Mouse (Mus musculus) limb, embryonic 12.5 days (tissue): ENCODE results near the gene C1qtnf6. TPM values are rescaled to one million over a fixed set of nuclear protein-coding genes. Genes with fewer than 3 reads are reported as not detected.

Source experiments
- ATAC-seq: fragments of 200-750 bp; cut with Nextera tagmentation; 2 replicates; pipeline ENCODE4 v1.8.0; 2017; ENCODE audit warnings: low read depth, moderate TSS enrichment; ENCODE audit not compliant: insufficient number of reproducible peaks, insufficient read depth, low FRiP score, low TSS enrichment
- H3K27ac ChIP-seq: fragments of 300-500 bp; sonication (generic); 2 replicates; pipeline ENCODE4 v1.5.1; 2016; ENCODE audit warnings: mild to moderate bottlenecking, moderate library complexity
- H3K27me3 ChIP-seq: fragments of 300-500 bp; sonication (generic); 2 replicates; pipeline ENCODE4 v1.6.1; 2016; ENCODE audit warnings: mild to moderate bottlenecking, moderate library complexity
- H3K36me3 ChIP-seq: fragments of 300-500 bp; sonication (generic); 2 replicates; pipeline ENCODE4 v1.6.1; 2016; ENCODE audit warnings: mild to moderate bottlenecking, moderate library complexity
- H3K4me1 ChIP-seq: fragments of 300-500 bp; sonication (generic); replicated peaks from 2 replicates; pipeline ENCODE4 v1.6.1; 2016
- H3K4me2 ChIP-seq: fragments of 300-500 bp; sonication (generic); 2 replicates; pipeline ENCODE4 v1.6.1; 2016; ENCODE audit warnings: mild to moderate bottlenecking, moderate library complexity
- H3K4me3 ChIP-seq: fragments of 300-500 bp; sonication (generic); replicated peaks from 2 replicates; pipeline ENCODE4 v1.5.1; 2016; ENCODE audit warnings: mild to moderate bottlenecking
- H3K9ac ChIP-seq: fragments of 300-500 bp; sonication (generic); replicated peaks from 2 replicates; pipeline ENCODE4 v1.6.1; 2016; ENCODE audit warnings: mild to moderate bottlenecking, moderate library complexity
- H3K9me3 ChIP-seq: fragments of 300-500 bp; sonication (generic); 2 replicates; pipeline ENCODE4 v1.6.1; 2016; ENCODE audit warnings: mild to moderate bottlenecking, moderate library complexity
- WGBS: fragments of 180-500 bp; shearing (Covaris S2); methylation state at CpG from one replicate; pipeline ENCODE4 v1.1.7; 2016; 5-methylcytosine and 5-hydroxymethylcytosine counted together
- polyA plus RNA-seq: library from polyadenylated mRNA; unstranded; fragments of >200 nt; fragmentation: Nextera tagmentation; extraction: Ambion mirVana; gene quantifications from 2 replicates; pipeline ENCODE4 v1.2.1, GENCODE M21; 2016

The C1qtnf6 gene
- polyA plus RNA-seq, 1 experiment from 2014 or later = 14.8 TPM

GRCm38 (mm10) chr15:78491301-78491700, 39.9 kb downstream of the C1qtnf6 start:
- Histone ChIP-seq H3K9me3 (no peaks in the 10 kb centered on the region), H3K27me3 (peaks cover 7% of the 10 kb centered on the region; the same call in 1 of the 2 replicates), H3K4me2 (no peak overlapping the region), H3K4me3 (no peak overlapping the region), H3K9ac (no peak overlapping the region), H3K36me3 (no peaks in the 10 kb centered on the region), H3K27ac (no peak overlapping the region), H3K4me1 (peaks cover 11% of the 10 kb centered on the region)
- no peak for ATAC-seq
- WGBS = 86% methylated on average over 3 of the region's 3 CpGs

GRCm38 (mm10) chr15:78489906-78490305, 41.3 kb downstream of the C1qtnf6 start:
- WGBS = 48% methylated on average over 8 of the region's 8 CpGs
- H3K27me3 ChIP-seq = peaks cover 10% of the 10 kb centered on the region; the same call in 1 of the 2 replicates
- H3K4me3 ChIP-seq = no peak overlapping the region
- no peaks in the 10 kb centered on the region for H3K36me3 ChIP-seq
- no peak overlapping the region for H3K9ac ChIP-seq
- H3K27ac ChIP-seq = peak overlapping the region; percentile 81
- peaks cover 11% of the 10 kb centered on the region for H3K4me1 ChIP-seq
- H3K4me2 ChIP-seq = no peak overlapping the region
- no peak for ATAC-seq
- no peaks in the 10 kb centered on the region for H3K9me3 ChIP-seq

- no peak for ATAC-seq
- Histone ChIP-seq H3K9ac (no peak overlapping the region), H3K36me3 (no peaks in the 10 kb centered on the region), H3K9me3 (no peaks in the 10 kb centered on the region), H3K4me2 (no peak overlapping the region), H3K27me3 (peaks cover 10% of the 10 kb centered on the region; the same call in 1 of the 2 replicates), H3K27ac (no peak overlapping the region), H3K4me1 (peaks cover 11% of the 10 kb centered on the region), H3K4me3 (no peak overlapping the region)
- WGBS = 92% methylated on average over 3 of the region's 3 CpGs
Observed at GRCm38 (mm10) chr15:78489248-78489647, 42.0 kb downstream of the C1qtnf6 start.

GRCm38 (mm10) chr15:78487066-78487465, 44.1 kb downstream of the C1qtnf6 start:
- Histone ChIP-seq H3K4me1 (peaks cover 11% of the 10 kb centered on the region), H3K4me3 (no peak overlapping the region), H3K9ac (no peak overlapping the region), H3K27ac (no peak overlapping the region), H3K4me2 (no peak overlapping the region), H3K9me3 (no peaks in the 10 kb centered on the region), H3K36me3 (no peaks in the 10 kb centered on the region), H3K27me3 (peaks cover 10% of the 10 kb centered on the region; the same call in 1 of the 2 replicates)
- WGBS = 71% methylated on average over 4 of the region's 4 CpGs
- ATAC-seq = no peak

GRCm38 (mm10) chr15:78486564-78486963, 44.7 kb downstream of the C1qtnf6 start:
- H3K9me3 ChIP-seq = no peaks in the 10 kb centered on the region
- H3K4me3 ChIP-seq = no peak overlapping the region
- no peak overlapping the region for H3K9ac ChIP-seq
- peaks cover 10% of the 10 kb centered on the region; the same call in 1 of the 2 replicates for H3K27me3 ChIP-seq
- no peak overlapping the region for H3K4me2 ChIP-seq
- peaks cover 11% of the 10 kb centered on the region for H3K4me1 ChIP-seq
- no peak for ATAC-seq
- H3K27ac ChIP-seq = no peak overlapping the region
- H3K36me3 ChIP-seq = no peaks in the 10 kb centered on the region
- WGBS = 100% methylated on average over 1 of the region's 1 CpGs

GRCm38 (mm10) chr15:78483311-78483710, 47.9 kb downstream of the C1qtnf6 start:
- no peak overlapping the region for H3K27ac ChIP-seq
- H3K27me3 ChIP-seq = peaks cover 10% of the 10 kb centered on the region; the same call in 1 of the 2 replicates
- no peaks in the 10 kb centered on the region for H3K36me3 ChIP-seq
- no peak overlapping the region for H3K4me2 ChIP-seq
- H3K4me3 ChIP-seq = no peak overlapping the region
- ATAC-seq = no peak
- H3K9me3 ChIP-seq = no peaks in the 10 kb centered on the region; the same call in 1 of the 2 replicates
- WGBS = 76% methylated on average over 4 of the region's 4 CpGs
- H3K9ac ChIP-seq = no peak overlapping the region
- H3K4me1 ChIP-seq = no peaks in the 10 kb centered on the region

GRCm38 (mm10) chr15:78482518-78482917, 48.7 kb downstream of the C1qtnf6 start:
- H3K4me1 ChIP-seq = no peaks in the 10 kb centered on the region
- ATAC-seq = no peak
- no peak overlapping the region for H3K9ac ChIP-seq
- no peak overlapping the region for H3K4me3 ChIP-seq
- no peaks in the 10 kb centered on the region; the same call in 1 of the 2 replicates for H3K9me3 ChIP-seq
- H3K4me2 ChIP-seq = no peak overlapping the region
- no peak overlapping the region for H3K27ac ChIP-seq
- H3K27me3 ChIP-seq = peaks cover 10% of the 10 kb centered on the region; the same call in 1 of the 2 replicates
- no peaks in the 10 kb centered on the region for H3K36me3 ChIP-seq
- 85% methylated on average over 3 of the region's 3 CpGs for WGBS

GRCm38 (mm10) chr15:78481448-78482000, 49.7 kb downstream of the C1qtnf6 start:
- WGBS = 51% methylated on average over 9 of the region's 9 CpGs
- Histone ChIP-seq H3K4me2 (no peak overlapping the region), H3K36me3 (no peaks in the 10 kb centered on the region), H3K27ac (no peak overlapping the region), H3K9me3 (no peaks in the 10 kb centered on the region; the same call in 1 of the 2 replicates), H3K4me1 (no peaks in the 10 kb centered on the region), H3K27me3 (peaks cover 10% of the 10 kb centered on the region; the same call in 1 of the 2 replicates), H3K4me3 (no peak overlapping the region), H3K9ac (no peak overlapping the region)
- ATAC-seq = no peak

GRCm38 (mm10) chr15:78480991-78481390, 50.2 kb downstream of the C1qtnf6 start:
- Histone ChIP-seq H3K9me3 (no peaks in the 10 kb centered on the region; the same call in 1 of the 2 replicates), H3K4me1 (no peaks in the 10 kb centered on the region), H3K9ac (no peak overlapping the region), H3K27me3 (peaks cover 5% of the 10 kb centered on the region; the same call in 1 of the 2 replicates), H3K4me2 (no peak overlapping the region), H3K4me3 (no peak overlapping the region), H3K36me3 (no peaks in the 10 kb centered on the region), H3K27ac (no peak overlapping the region)
- ATAC-seq = no peak
- WGBS = 76% methylated on average over 2 of the region's 2 CpGs

- 71% methylated on average over 7 of the region's 7 CpGs for WGBS
- no peak overlapping the region for H3K27ac ChIP-seq
- no peak overlapping the region for H3K4me3 ChIP-seq
- no peak overlapping the region for H3K4me2 ChIP-seq
- no peaks in the 10 kb centered on the region; the same call in 1 of the 2 replicates for H3K9me3 ChIP-seq
- no peaks in the 10 kb centered on the region for H3K4me1 ChIP-seq
- no peak for ATAC-seq
- H3K27me3 ChIP-seq = peaks cover 9% of the 10 kb centered on the region; the same call in 1 of the 2 replicates
- no peaks in the 10 kb centered on the region for H3K36me3 ChIP-seq
- H3K9ac ChIP-seq = no peak overlapping the region
Observed at GRCm38 (mm10) chr15:78480111-78480510, 51.1 kb downstream of the C1qtnf6 start.

GRCm38 (mm10) chr15:78479470-78479869, 51.7 kb downstream of the C1qtnf6 start:
- Histone ChIP-seq H3K4me1 (no peaks in the 10 kb centered on the region), H3K4me3 (no peak overlapping the region), H3K9ac (no peak overlapping the region), H3K4me2 (no peak overlapping the region), H3K27ac (no peak overlapping the region), H3K27me3 (peaks cover 9% of the 10 kb centered on the region; the same call in 1 of the 2 replicates), H3K36me3 (no peaks in the 10 kb centered on the region), H3K9me3 (no peaks in the 10 kb centered on the region; the same call in 1 of the 2 replicates)
- no peak for ATAC-seq
- WGBS = 75% methylated on average over 5 of the region's 5 CpGs

- 89% methylated on average over 4 of the region's 4 CpGs for WGBS
- no peaks in the 10 kb centered on the region for H3K36me3 ChIP-seq
- no peak for ATAC-seq
Observed at GRCm38 (mm10) chr15:78478073-78478472, 53.1 kb downstream of the C1qtnf6 start.

More at GRCm38 (mm10) chr15:78478073-78478472, 53.1 kb downstream of the C1qtnf6 start:
- H3K4me3 ChIP-seq = no peak overlapping the region
- no peaks in the 10 kb centered on the region for H3K4me1 ChIP-seq
- H3K9me3 ChIP-seq = no peaks in the 10 kb centered on the region; the same call in 1 of the 2 replicates
- H3K27me3 ChIP-seq = peaks cover 9% of the 10 kb centered on the region; the same call in 1 of the 2 replicates
- H3K27ac ChIP-seq = no peak overlapping the region
- H3K9ac ChIP-seq = no peak overlapping the region
- H3K4me2 ChIP-seq = no peak overlapping the region
